In genomic region chr6:41046553-41046952, GRCm38 (mm10) we compare ENCODE assay signal across 17 mouse cellular contexts. TPM values are rescaled to one million over a fixed set of nuclear protein-coding genes. Genes with fewer than 3 reads are reported as not detected.
A peak's percentile ranks its signal among the peaks of the same experiment; 100 is the strongest.
DNase-seq lines count a peak whose midpoint lies in the region; ATAC-seq and TF ChIP-seq lines count a peak whose summit lies in the region.
"Had no signal": no experiment of that assay in that cellular context is flagged by ENCODE, and none has a peak within 500 bp of the region (broad histone marks: within the 10 kb centered on the region; RNA-seq: fewer than 3 reads in every experiment).

No protein-coding gene starts in this region.

- no peak overlapping the region for H3K4me2 ChIP-seq in lung, postnatal 0 days (replicated peaks; ENCODE audit: low read depth, low read length)
- H3K4me2 ChIP-seq: heart, embryonic 13.5 days; lung, embryonic 15.5 days had no signal

- TF ChIP-seq CTCF in lung, postnatal 0 days (IDR thresholded peaks at IDR 0.05) = peak; percentile 16; the same call in 1 of the 2 replicates
- peak in 2 of 3 experiments; percentile 11 to 20; a peak in 1 of 6 replicates for TF ChIP-seq CTCF in MEL (IDR thresholded peaks at IDR 0.05 in 2 of 3, conservative IDR thresholded peaks at IDR 0.05 in 1 of 3; ENCODE audit: control insufficient read depth in 1 of 3, insufficient read depth in 1 of 3, low read depth in 2 of 3, low read length in 3 of 3, poor library complexity in 1 of 3, severe bottlenecking in 1 of 3)
- 0 out of 2 replicates have a peak, but pooled peaks have one; percentile 27 for TF ChIP-seq CTCF in cortical plate, adult 2 months (IDR thresholded peaks at IDR 0.05; ENCODE audit: extremely low read depth, insufficient read depth, low read length)

- ATAC-seq in lung, postnatal 0 days = no peak
- ATAC-seq: hindbrain, embryonic 16.5 days; midbrain, embryonic 16.5 days had no signal

- H3K4me1 ChIP-seq in lung, postnatal 0 days (ENCODE audit: insufficient read depth, low read depth, low read length) = no peaks in the 10 kb centered on the region
- H3K4me1 ChIP-seq in MEL (ENCODE audit: control insufficient read depth in 1 of 2, insufficient read depth in 2 of 2, low read length in 2 of 2) = no peaks in the 10 kb centered on the region
- H3K4me1 ChIP-seq in cortical plate, adult 2 months (ENCODE audit: control insufficient read depth, insufficient read depth, low read length) = no peaks in the 10 kb centered on the region; the same call in 1 of the 2 replicates
- H3K4me1 ChIP-seq: heart, embryonic 13.5 days; lung, embryonic 15.5 days had no signal

- H3K27me3 ChIP-seq in lung, postnatal 0 days (replicated peaks; ENCODE audit: insufficient read depth, low read length) = no peaks in the 10 kb centered on the region
- no peaks in the 10 kb centered on the region for H3K27me3 ChIP-seq in MEL (ENCODE audit: control insufficient read depth in 1 of 2, insufficient read depth in 2 of 2, low read length in 2 of 2)
- H3K27me3 ChIP-seq: heart, embryonic 13.5 days; lung, embryonic 15.5 days had no signal

- no peak overlapping the region for H3K27ac ChIP-seq in lung, postnatal 0 days (ENCODE audit: low read length)
- H3K27ac ChIP-seq in MEL (ENCODE audit: control insufficient read depth, low read depth, low read length) = no peak overlapping the region
- H3K27ac ChIP-seq in cortical plate, adult 2 months (ENCODE audit: insufficient read depth, low read length) = no peak overlapping the region
- H3K27ac ChIP-seq: heart, embryonic 13.5 days; lung, embryonic 15.5 days had no signal

- WGBS in lung, postnatal 0 days = 50% methylated on average over 2 of the region's 2 CpGs

- TF ChIP-seq EP300 in lung, postnatal 0 days (IDR thresholded peaks at IDR 0.05) = no peak
- no peak for TF ChIP-seq EP300 in MEL (IDR thresholded peaks at IDR 0.05; ENCODE audit: low read depth in 1 of 2, low read length in 2 of 2)

- H3K79me2 ChIP-seq in MEL (ENCODE audit: control insufficient read depth, insufficient read depth, low read length, poor library complexity) = no peaks in the 10 kb centered on the region

- no peaks in the 10 kb centered on the region for H3K9me3 ChIP-seq in lung, postnatal 0 days (ENCODE audit: low read length)
- no peaks in the 10 kb centered on the region for H3K9me3 ChIP-seq in MEL (replicated peaks; ENCODE audit: insufficient read depth, low read length)
- H3K9me3 ChIP-seq: heart, embryonic 13.5 days; lung, embryonic 15.5 days had no signal

- no peaks in the 10 kb centered on the region for H3K36me3 ChIP-seq in lung, postnatal 0 days (ENCODE audit: insufficient read depth, low read length)
- no peaks in the 10 kb centered on the region for H3K36me3 ChIP-seq in MEL (ENCODE audit: control insufficient read depth in 1 of 2, insufficient read depth in 2 of 2, low read length in 2 of 2)
- H3K36me3 ChIP-seq: heart, embryonic 13.5 days; lung, embryonic 15.5 days had no signal

- TF ChIP-seq RAD21 in MEL (IDR thresholded peaks at IDR 0.05; ENCODE audit: low read depth, low read length) = no peak

- no peak for DNase-seq in lung, postnatal 0 days (ENCODE audit: low spot score)
- no peak for DNase-seq in lung, postnatal 36 days
- DNase-seq in MEL (ENCODE audit: low read depth, low spot score) = peak; percentile 3
- DNase-seq in thymus, postnatal 10 days (ENCODE audit: low spot score in 2 of 2) = peak; percentile 34 to 50
- no peak for DNase-seq in kidney, adult 18-20 months
- no peak for DNase-seq in testis, postnatal 10 days (ENCODE audit: low spot score)
- no peak for DNase-seq in spleen, postnatal 4 days (ENCODE audit: low spot score in 2 of 2)
- DNase-seq: kidney, postnatal 4 days had no signal

- TF ChIP-seq POLR2A in MEL (IDR thresholded peaks at IDR 0.05; ENCODE audit: control insufficient read depth in 1 of 2, insufficient read depth in 1 of 2, low read depth in 1 of 2, low read length in 2 of 2, poor library complexity in 1 of 2) = no peak
- TF ChIP-seq POLR2A in cortical plate, adult 2 months (IDR thresholded peaks at IDR 0.05; ENCODE audit: extremely low read depth, insufficient read depth, low read length) = no peak

- H3K9ac ChIP-seq in lung, postnatal 0 days (replicated peaks; ENCODE audit: low read depth) = no peak overlapping the region
- no peak overlapping the region for H3K9ac ChIP-seq in MEL (ENCODE audit: control insufficient read depth, low read depth, low read length, poor library complexity, severe bottlenecking)
- H3K9ac ChIP-seq: heart, embryonic 13.5 days; lung, embryonic 15.5 days had no signal

- no peak overlapping the region for H3K4me3 ChIP-seq in lung, postnatal 0 days (ENCODE audit: low read depth, low read length)
- no peak overlapping the region for H3K4me3 ChIP-seq in MEL (ENCODE audit: control insufficient read depth in 1 of 2, insufficient read depth in 1 of 2, low read depth in 2 of 2, low read length in 2 of 2)
- no peak overlapping the region for H3K4me3 ChIP-seq in cortical plate, adult 2 months (ENCODE audit: insufficient read depth, low read length)
- H3K4me3 ChIP-seq: erythroblast, embryonic 14.5 days; heart, embryonic 13.5 days; lung, embryonic 15.5 days had no signal

TF ChIP-seq in MEL, 35 proteins besides CTCF, POLR2A, EP300 and RAD21:
- no peak for TF ChIP-seq KAT2A (conservative IDR thresholded peaks at IDR 0.05; ENCODE audit: low read depth, low read length)
- TF ChIP-seq USF2 (IDR thresholded peaks at IDR 0.05; ENCODE audit: borderline replicate concordance in 1 of 2, insufficient read depth in 1 of 2, low read depth in 1 of 2, low read length in 2 of 2) = no peak
- TF ChIP-seq MAX (IDR thresholded peaks at IDR 0.05; ENCODE audit: low read length) = no peak
- no peak for TF ChIP-seq NRF1 (IDR thresholded peaks at IDR 0.05; ENCODE audit: insufficient read depth, low read depth, low read length, poor library complexity, severe bottlenecking)
- TF ChIP-seq BHLHE40 (IDR thresholded peaks at IDR 0.05; ENCODE audit: borderline replicate concordance, low read depth, low read length) = no peak
- TF ChIP-seq UBTF (IDR thresholded peaks at IDR 0.05; ENCODE audit: borderline replicate concordance, insufficient read depth, low read depth, low read length) = no peak
- TF ChIP-seq ZNF384 (IDR thresholded peaks at IDR 0.05; ENCODE audit: low read depth, low read length) = no peak
- TF ChIP-seq TAL1 (IDR thresholded peaks at IDR 0.05; ENCODE audit: low read length) = no peak
- no peak for TF ChIP-seq ELF1 (IDR thresholded peaks at IDR 0.05; ENCODE audit: low read depth, low read length)
- TF ChIP-seq NELFE (IDR thresholded peaks at IDR 0.05; ENCODE audit: low read depth, low read length) = no peak
TF ChIP-seq in MEL: peak in this region for 0.

RNA-seq across cellular contexts. Expression of gene 2210010C04Rik, which starts 11.2 kb away (rescaled TPM):
- polyA plus RNA-seq in lung, postnatal 0 days (2015; fragmentation: Nextera tagmentation; extraction: Ambion mirVana) = not detected in 2 replicates
- total RNA-seq in MEL (2012; rRNA removed) = not detected in 2 replicates
- polyA plus RNA-seq in MEL (2012; ENCODE audit: insufficient read depth in 1 of 2, insufficient read length in 2 of 2, low read depth in 1 of 2, low replicate concordance in 2 of 2, missing spikeins in 1 of 2) = not detected
- 0.09 and 0.13 TPM in 2 replicates for polyA plus RNA-seq in cortical plate, adult 2 months (2012; rRNA removed)
- total RNA-seq: gastrocnemius, adult 18-20 months; left cerebral cortex, postnatal 36 days had no signal
- polyA plus RNA-seq: erythroblast, embryonic 14.5 days; heart, embryonic 13.5 days; hindbrain, embryonic 16.5 days; lung, embryonic 15.5 days; midbrain, embryonic 16.5 days had no signal

RNA-seq across cellular contexts. Expression of gene Gm2663, which starts 47.3 kb away (rescaled TPM):
- not detected in 2 replicates for polyA plus RNA-seq in lung, postnatal 0 days (2015; fragmentation: Nextera tagmentation; extraction: Ambion mirVana)
- total RNA-seq in MEL (2012; rRNA removed) = not detected in 2 replicates
- polyA plus RNA-seq in MEL (2012; ENCODE audit: insufficient read depth in 1 of 2, insufficient read length in 2 of 2, low read depth in 1 of 2, low replicate concordance in 2 of 2, missing spikeins in 1 of 2) = not detected
- polyA plus RNA-seq in cortical plate, adult 2 months (2012; rRNA removed) = not detected in 2 replicates
- total RNA-seq: gastrocnemius, adult 18-20 months; left cerebral cortex, postnatal 36 days had no signal
- polyA plus RNA-seq: erythroblast, embryonic 14.5 days; hindbrain, embryonic 16.5 days; lung, embryonic 15.5 days; midbrain, embryonic 16.5 days; small intestine, adult 2 months had no signal

Comparison
In these comparisons a context has a peak if more than half of its experiments do, and no peak if none do; other contexts are left out.
1. DNase-seq: peak in MEL (single experiment) and thymus, postnatal 10 days (2 of 2); none in lung, postnatal 0 days (single experiment), lung, postnatal 36 days (single experiment), kidney, adult 18-20 months (single experiment), testis, postnatal 10 days (single experiment) and spleen, postnatal 4 days (0 of 2).
2. Peak in every context shown above with its lines, with median percentiles within 50 percentile points of each other: CTCF ChIP-seq.